Mouse (Mus musculus) kidney, adult 2 months (tissue): ENCODE data around the gene Rbm7.

Experiments used
- CTCF ChIP-seq: fragments of 200-500 bp; conservative IDR thresholded peaks from 2 replicates; pipeline ENCODE4 v1.5.1; 2011; ENCODE audit warnings: low read depth, mild to moderate bottlenecking, control low read depth, low read length, moderate library complexity, mixed read lengths; ENCODE audit not compliant: insufficient read depth, insufficient read length
- POLR2A ChIP-seq: fragments of 200-500 bp; IDR thresholded peaks from one replicate; pipeline ENCODE4 v1.6.1; 2011; ENCODE audit warnings: low read depth, low read length, control low read depth

- TF ChIP-seq CTCF = no peak
- TF ChIP-seq POLR2A = no peak
Observed at GRCm38 (mm10) chr9:48515332-48515731, 20.2 kb upstream of the Rbm7 start.
